15 mouse cellular contexts compared by ENCODE assay signal in genomic region chr2:145003509-145003908, GRCm38 (mm10).
"Had no signal": no experiment of that assay in that cellular context is flagged by ENCODE, and none has a peak within 500 bp of the region (broad histone marks: within the 10 kb centered on the region; RNA-seq: fewer than 3 reads in every experiment).

No protein-coding gene starts in this region.

- H3K4me3 ChIP-seq: kidney, embryonic 15.5 days; limb, embryonic 12.5 days; megakaryocyte, embryonic 14.5 days; midbrain, embryonic 12.5 days; stomach, embryonic 15.5 days had no signal

- H3K4me2 ChIP-seq: kidney, embryonic 15.5 days; limb, embryonic 12.5 days; midbrain, embryonic 12.5 days; stomach, embryonic 15.5 days had no signal

- ATAC-seq: midbrain, embryonic 16.5 days had no signal

- DNase-seq: kidney, postnatal 14 days; layer of hippocampus, postnatal 36 days; liver; lung, adult 18-20 months; lung, postnatal 10 days; lung, postnatal 4 days; right cerebral cortex, postnatal 14 days; thymus, postnatal 36 days had no signal

- H3K4me1 ChIP-seq: kidney, embryonic 15.5 days; limb, embryonic 12.5 days; midbrain, embryonic 12.5 days; stomach, embryonic 15.5 days had no signal

- H3K27me3 ChIP-seq: kidney, embryonic 15.5 days; limb, embryonic 12.5 days; megakaryocyte, embryonic 14.5 days; midbrain, embryonic 12.5 days; stomach, embryonic 15.5 days had no signal

- H3K9ac ChIP-seq: kidney, embryonic 15.5 days; limb, embryonic 12.5 days; liver, embryonic 14.5 days; midbrain, embryonic 12.5 days; stomach, embryonic 15.5 days had no signal

- H3K36me3 ChIP-seq: kidney, embryonic 15.5 days; limb, embryonic 12.5 days; midbrain, embryonic 12.5 days; stomach, embryonic 15.5 days had no signal

- H3K27ac ChIP-seq: kidney, embryonic 15.5 days; limb, embryonic 12.5 days; liver, embryonic 14.5 days; midbrain, embryonic 12.5 days; stomach, embryonic 15.5 days had no signal

- H3K9me3 ChIP-seq: kidney, embryonic 15.5 days; limb, embryonic 12.5 days; megakaryocyte, embryonic 14.5 days; midbrain, embryonic 12.5 days; stomach, embryonic 15.5 days had no signal
